Mouse (Mus musculus) kidney, postnatal 36 days (tissue): Measurements from ENCODE around the gene Angptl6.

Experiments used
- DNase-seq, 2 experiments: peaks; one replicate each; pipeline ENCODE4 v3.0.0; 2021 to 2022; ENCODE audit warnings: mixed read lengths in 2 of 2

The Angptl6 gene

DNA sequence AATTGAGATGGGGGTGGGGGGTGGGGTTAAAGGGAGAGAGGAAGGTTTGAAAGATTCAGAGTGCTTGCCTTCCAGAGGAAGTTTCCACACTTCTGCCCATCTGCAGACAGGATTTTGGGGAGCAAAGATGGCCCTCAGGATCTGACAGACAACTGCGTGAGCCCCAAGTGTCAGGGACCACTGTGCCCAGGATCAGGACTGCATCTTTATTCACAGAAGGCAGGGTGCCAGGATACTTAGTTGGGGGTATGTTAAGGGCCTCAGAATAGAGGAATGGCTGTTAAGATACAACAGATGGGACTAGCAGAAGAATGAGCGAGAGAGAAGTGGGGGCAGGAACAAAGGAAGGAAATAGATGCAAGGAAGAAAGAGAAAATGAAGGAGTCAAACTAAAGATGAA is 7.0 kb upstream of the Angptl6 start:
- no peak for DNase-seq

DNA sequence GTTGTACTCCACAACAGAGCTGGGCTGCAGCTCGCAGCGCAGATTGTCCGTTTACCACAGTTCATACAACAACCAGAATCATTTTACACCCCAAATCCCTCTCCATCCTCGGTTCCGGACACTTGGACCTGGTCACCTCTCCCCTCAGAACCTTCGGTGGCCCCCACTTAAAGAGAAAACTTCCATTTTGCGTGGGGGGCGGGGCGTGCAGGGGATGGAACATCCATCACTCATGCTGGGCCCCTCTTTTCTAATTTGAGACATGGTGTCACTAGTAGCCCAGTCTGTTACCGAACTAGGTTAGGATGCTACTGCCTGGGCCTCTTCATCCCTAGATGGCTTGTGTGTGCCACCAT is 839 bp downstream of the Angptl6 start:
- DNase-seq: peak in 1 of 2 experiments; percentile 49

DNA sequence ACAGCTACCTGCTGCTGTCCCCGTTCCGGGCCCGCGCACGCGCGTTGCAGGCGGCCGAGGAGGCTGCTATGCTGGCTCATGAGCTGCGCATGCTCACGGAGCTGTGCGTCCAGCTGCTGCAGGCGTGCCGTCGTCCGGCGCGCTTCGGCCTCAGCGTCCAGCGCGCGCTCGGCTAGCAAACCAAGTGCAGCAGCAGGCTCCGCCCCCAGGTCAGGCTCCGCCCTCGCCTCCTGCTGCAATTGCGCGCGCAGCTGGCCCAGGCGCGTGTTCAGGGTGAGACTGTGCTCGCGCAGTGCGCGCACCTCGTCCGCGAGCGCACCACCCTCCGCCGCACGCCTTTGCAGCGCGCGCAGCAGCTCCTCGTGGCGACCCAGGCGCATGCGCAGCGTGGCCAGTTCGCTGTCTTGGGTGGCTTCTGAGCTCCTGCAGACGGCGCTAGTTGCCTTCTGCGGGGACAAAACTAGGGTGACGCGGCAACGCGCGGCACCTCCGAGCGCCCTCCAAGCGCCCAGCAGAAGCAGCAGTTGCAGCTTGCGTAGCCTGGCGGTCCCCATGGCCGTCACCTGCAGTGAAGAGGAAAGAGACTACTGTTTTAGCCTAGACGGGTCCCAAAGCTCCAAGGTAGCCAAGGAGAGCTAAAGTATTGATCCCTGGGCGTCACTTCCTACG is 1.4 kb downstream of the Angptl6 start:
- DNase-seq: peak; percentile 100

DNA sequence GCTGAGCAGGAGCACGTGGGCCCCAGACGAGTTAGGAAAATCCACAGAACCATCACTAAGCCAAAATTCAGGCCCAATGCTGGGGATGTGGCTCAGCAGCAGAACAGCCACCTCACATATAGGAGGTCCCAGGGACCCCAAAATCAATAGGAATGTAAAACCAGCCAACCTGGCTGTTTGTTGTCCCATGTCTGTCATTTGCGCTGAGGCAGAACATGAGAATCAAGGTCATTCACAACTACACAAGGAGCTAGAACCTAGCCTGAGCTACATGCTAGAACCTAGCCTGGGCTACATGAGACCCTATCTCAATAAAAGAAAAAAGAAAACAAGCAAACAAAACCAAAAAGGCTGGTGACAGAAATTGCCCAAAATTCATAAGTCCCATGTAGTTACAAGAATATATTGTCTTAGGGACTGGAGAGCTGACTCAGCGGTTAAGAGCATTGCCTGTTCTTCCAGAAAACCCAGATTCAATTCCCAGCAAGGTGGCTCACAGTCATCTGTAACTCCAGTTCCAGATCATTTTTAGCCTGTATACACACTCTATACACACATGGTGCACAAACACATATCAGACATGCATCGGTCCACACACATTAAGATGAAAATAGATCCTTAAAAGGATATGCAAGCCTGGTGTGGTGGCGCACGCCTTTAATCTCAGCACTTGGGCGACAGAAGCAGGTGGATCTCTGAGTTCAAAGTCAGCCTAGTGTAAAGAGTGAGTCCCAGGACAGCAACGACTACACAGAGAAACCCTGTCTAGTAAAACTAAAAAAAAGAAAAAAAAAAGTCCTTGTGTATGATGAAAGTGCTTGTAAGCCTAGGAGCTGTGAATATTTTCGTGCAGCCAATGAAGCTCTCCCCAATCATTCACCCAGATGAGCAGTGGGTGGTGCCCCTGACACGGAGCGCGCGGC is 2.1 kb downstream of the Angptl6 start:
- DNase-seq: no peak

DNA sequence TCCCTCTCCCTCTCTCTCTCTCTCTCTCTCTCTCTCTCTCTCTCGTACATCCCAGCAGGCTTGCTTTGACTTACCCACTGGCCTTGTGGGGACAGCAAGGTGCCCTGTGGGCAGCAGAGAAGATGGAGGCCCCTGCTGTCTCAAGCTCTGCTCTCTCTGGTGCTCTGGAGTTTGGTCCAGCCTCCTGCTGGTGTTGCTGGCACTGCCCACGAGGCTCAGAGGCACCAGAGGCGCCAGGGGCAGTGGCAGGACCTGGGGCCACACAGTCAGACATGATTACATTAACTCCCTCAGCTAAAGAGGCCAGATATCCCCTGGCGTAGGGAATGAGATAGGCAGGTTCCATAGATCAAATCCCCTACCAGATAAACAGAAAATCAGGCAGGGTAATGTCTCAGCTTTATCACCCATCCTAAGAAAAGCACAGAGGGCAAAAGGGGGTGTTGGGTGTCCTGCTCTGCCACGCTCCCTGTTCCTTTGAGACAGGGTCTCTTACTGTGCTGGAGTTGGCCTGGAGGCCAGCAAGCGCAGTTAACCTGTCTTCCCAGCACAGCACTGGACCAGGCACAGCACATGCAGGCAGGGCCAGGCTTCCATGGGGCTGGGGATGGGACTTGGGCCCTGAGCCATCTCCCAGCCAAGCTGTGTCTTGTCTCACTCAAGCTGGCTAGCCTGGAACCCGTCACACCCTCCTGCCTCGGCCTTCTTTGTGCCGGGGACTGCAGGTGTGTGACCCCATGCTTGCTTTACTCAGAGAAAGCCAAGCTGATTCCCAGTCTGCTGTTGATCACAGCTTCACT is 3.0 kb downstream of the Angptl6 start:
- no peak for DNase-seq

- no peak for DNase-seq
These were observed 4.3 kb downstream of the Angptl6 start for GRCm38 (mm10) chr9:20875021-20875790.

GRCm38 (mm10) chr9:20873521-20873920 is 6.0 kb downstream of the Angptl6 start:
- DNase-seq: no peak

DNA sequence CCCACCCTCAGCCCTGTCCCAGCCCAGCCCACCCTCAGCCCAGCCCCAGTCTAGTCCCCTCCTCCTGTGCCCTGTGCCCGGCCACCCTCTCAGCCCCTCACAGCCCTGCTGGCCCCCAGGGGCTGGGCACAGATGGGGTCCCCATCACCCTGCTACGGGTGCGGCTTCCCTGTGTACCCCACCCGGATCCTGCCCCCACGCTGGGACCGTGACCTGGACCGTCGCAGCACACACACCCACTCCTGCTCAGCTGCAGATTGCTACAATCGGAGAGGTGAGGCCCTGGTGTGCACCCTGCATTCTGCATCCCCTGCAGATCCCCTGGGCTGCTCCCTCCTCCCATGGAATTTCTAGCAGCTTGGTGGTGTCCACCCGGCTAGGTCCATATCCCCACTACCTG is 6.5 kb downstream of the Angptl6 start:
- no peak for DNase-seq

- DNase-seq: no peak
These were observed 9.0 kb downstream of the Angptl6 start for GRCm38 (mm10) chr9:20870211-20871173.

- no peak for DNase-seq
These were observed 10.3 kb downstream of the Angptl6 start for GRCm38 (mm10) chr9:20869246-20869645.

DNA sequence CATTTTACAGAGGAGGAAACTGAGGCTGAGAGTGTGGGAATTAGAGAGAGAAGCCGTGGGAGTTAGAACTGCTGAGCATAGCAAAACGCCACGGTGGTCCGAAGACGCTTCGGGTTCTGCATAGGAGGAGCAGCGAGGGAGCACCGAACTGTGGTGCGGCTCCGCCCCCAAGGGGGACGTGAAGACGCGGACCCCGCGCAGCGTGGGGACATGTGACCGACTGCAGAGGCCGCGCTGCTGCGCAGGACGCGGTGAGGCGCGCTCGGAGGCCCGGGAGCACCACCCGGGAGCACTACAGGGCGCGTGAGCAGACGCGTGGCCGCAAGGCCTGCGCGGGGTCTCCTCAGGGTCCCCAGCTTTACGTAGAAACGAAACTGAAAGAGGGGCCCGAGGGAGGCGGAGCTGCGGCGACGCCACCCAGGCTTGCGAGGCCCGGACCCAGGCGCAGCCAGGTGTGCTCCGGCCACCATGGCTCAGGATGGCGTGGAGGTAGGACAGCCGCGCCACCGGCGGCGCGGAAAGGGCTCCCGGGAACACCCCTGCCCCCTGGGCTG is 11.0 kb downstream of the Angptl6 start, which contains the start of gene A230050P20Rik:
TSS of gene A230050P20Rik (plus strand) at position 195 of the 554 bp plus-strand sequence.
- DNase-seq: peak; percentile 50 to 74

- DNase-seq: peak in 1 of 2 experiments; percentile 20
These were observed 12.6 kb downstream of the Angptl6 start for GRCm38 (mm10) chr9:20866879-20867278.

DNA sequence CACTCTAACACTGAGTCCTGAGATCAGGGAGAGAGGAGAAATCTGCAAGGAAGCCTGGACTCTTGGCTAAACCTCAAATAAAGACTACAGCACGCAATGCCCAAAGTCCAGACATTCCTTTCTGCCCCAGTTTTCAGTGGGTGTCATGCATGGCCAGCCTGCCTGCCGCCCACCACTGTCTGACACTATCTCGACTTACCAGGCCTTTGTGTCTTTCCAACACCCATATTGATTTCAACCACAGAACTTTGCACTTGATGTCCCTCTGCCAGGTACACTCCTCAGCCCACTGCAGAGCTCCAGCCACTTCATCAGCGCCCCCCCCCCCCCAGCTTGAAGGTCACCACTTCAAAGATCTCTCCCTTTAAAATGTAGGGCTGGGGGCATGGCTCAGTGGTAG is 17.3 kb downstream of the Angptl6 start:
- no peak for DNase-seq

- peak; percentile 13 to 53 for DNase-seq
These were observed 17.7 kb downstream of the Angptl6 start for GRCm38 (mm10) chr9:20861821-20862220.

DNA sequence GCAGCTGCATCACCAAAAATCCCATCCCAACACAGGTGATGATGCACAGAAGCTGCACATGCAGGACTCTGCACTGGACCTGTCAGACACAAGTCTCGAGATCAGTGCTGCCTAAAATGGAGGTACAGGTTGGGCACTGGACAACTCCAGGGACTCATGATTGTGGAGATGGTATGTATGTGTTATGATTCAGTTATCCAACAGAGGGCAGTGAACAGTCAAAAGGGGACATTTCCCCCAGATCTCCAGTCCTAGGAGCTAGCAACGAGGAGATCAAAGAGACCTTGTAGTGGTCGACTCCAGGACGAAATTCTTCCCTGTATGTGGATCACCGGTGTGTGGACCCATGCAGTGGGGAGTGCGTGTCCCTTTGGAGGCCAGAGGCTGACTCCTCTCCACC is 19.6 kb downstream of the Angptl6 start:
- no peak for DNase-seq

DNA sequence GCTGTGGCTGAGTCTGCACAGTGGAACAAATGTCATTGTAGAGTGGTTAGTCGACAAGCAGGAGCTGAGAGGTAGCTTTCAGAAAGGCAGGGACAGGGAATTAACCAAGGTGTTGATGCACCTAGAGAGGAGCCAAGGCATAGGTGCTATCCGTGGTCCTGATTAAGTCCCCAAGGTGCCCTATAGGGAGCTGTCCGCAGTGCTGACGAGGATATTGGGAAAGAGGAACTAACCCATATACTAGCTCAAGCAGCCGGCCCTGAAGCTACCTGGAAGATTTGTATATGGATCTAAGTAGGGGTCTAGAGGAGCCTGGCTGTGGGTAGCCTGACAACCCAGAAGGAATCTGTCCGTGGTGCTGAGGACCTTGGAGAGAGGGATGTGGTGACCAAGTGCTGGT is 22.4 kb downstream of the Angptl6 start:
- peak; percentile 64 to 77 for DNase-seq

DNA sequence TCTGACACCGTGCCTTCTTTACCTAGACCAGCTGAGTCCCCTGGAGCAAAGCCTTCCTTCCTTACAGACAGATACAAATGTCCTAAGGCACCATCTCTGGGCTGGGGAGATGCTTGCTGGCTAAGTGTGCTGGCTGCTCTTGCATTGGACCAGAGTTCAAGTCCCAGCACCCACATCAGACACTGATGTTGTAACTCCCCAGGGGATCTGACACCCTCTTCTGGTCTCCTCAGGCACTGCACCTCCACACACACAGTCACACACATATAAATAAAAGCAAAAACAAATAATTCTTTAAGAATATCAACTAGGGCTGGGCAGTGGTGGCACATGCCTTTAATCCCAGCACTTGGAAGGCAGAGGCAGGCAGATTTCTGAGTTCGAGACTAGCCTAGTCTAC is 29.3 kb downstream of the Angptl6 start:
- DNase-seq: no peak

- peak in 1 of 2 experiments; percentile 17 for DNase-seq
These were observed 36.9 kb downstream of the Angptl6 start for GRCm38 (mm10) chr9:20842670-20843069.

GRCm38 (mm10) chr9:20842211-20842610 is 37.3 kb downstream of the Angptl6 start:
- no peak for DNase-seq

- DNase-seq: peak in 1 of 2 experiments; percentile 39
These were observed 40.6 kb downstream of the Angptl6 start for GRCm38 (mm10) chr9:20838931-20839330.
